Mouse (Mus musculus): ENCODE data around the gene Cenpp. TPM values are rescaled to one million over a fixed set of nuclear protein-coding genes. Genes with fewer than 3 reads are reported as not detected.
"Not testable (repeated sequence)": the region's sequence is repeated elsewhere in the genome, so short reads cannot be mapped to it uniquely, and the experiment has no call there.

The Cenpp gene
- polyA plus RNA-seq, 1 experiment from 2014 or later = 47.1 TPM

- H3K4me2 ChIP-seq (ENCODE audit: low read depth, low read length) = no peak overlapping the region
- ATAC-seq (replicated peaks; ENCODE audit: insufficient number of reproducible peaks, low FRiP score, low TSS enrichment, low read depth) (no peak), DNase-seq (ENCODE audit: low spot score) (no peak)
- H3K27ac ChIP-seq (replicated peaks; ENCODE audit: low read depth, low read length) = no peak overlapping the region
- no peak overlapping the region for H3K4me3 ChIP-seq (ENCODE audit: low read depth, low read length)
- no peaks in the 10 kb centered on the region for H3K4me1 ChIP-seq (ENCODE audit: control insufficient read depth, insufficient read depth, low read length)
- H3K36me3 ChIP-seq (replicated peaks; ENCODE audit: control insufficient read depth, insufficient read depth, low read depth, low read length) = no peaks in the 10 kb centered on the region
- H3K27me3 ChIP-seq (ENCODE audit: control insufficient read depth, insufficient read depth, low read length) = no peaks in the 10 kb centered on the region
- H3K9ac ChIP-seq (replicated peaks; ENCODE audit: low read length) = no peak overlapping the region
- H3K9me3 ChIP-seq (replicated peaks; ENCODE audit: control insufficient read depth, low read length) = no peaks in the 10 kb centered on the region
These were observed 24.4 kb downstream of the Cenpp start for GRCm38 (mm10) chr13:49628167-49628566.

- Histone ChIP-seq H3K9ac (replicated peaks; ENCODE audit: low read length) (no peak overlapping the region), H3K4me1 (ENCODE audit: control insufficient read depth, insufficient read depth, low read length) (no peaks in the 10 kb centered on the region), H3K4me3 (ENCODE audit: low read depth, low read length) (no peak overlapping the region), H3K9me3 (replicated peaks; ENCODE audit: control insufficient read depth, low read length) (no peaks in the 10 kb centered on the region), H3K4me2 (ENCODE audit: low read depth, low read length) (no peak overlapping the region), H3K27ac (replicated peaks; ENCODE audit: low read depth, low read length) (no peak overlapping the region), H3K36me3 (replicated peaks; ENCODE audit: control insufficient read depth, insufficient read depth, low read depth, low read length) (no peaks in the 10 kb centered on the region), H3K27me3 (ENCODE audit: control insufficient read depth, insufficient read depth, low read length) (no peaks in the 10 kb centered on the region)
- ATAC-seq (replicated peaks; ENCODE audit: insufficient number of reproducible peaks, low FRiP score, low TSS enrichment, low read depth) (no peak), DNase-seq (ENCODE audit: low spot score) (no peak)
- whole genome bisulfite sequencing = 91% methylated on average over 1 of the region's 1 CpGs
These were observed 29.4 kb downstream of the Cenpp start for GRCm38 (mm10) chr13:49623216-49623615.

GRCm38 (mm10) chr13:49618365-49618764 is 34.2 kb downstream of the Cenpp start:
- DNase-seq (ENCODE audit: low spot score) (no peak), ATAC-seq (replicated peaks; ENCODE audit: insufficient number of reproducible peaks, low FRiP score, low TSS enrichment, low read depth) (no peak)
- H3K9ac ChIP-seq (replicated peaks; ENCODE audit: low read length) = no peak overlapping the region
- no peaks in the 10 kb centered on the region for H3K9me3 ChIP-seq (replicated peaks; ENCODE audit: control insufficient read depth, low read length)
- H3K36me3 ChIP-seq (replicated peaks; ENCODE audit: control insufficient read depth, insufficient read depth, low read depth, low read length) = no peaks in the 10 kb centered on the region
- no peaks in the 10 kb centered on the region for H3K4me1 ChIP-seq (ENCODE audit: control insufficient read depth, insufficient read depth, low read length)
- H3K27me3 ChIP-seq (ENCODE audit: control insufficient read depth, insufficient read depth, low read length) = no peaks in the 10 kb centered on the region
- H3K4me2 ChIP-seq (ENCODE audit: low read depth, low read length) = no peak overlapping the region
- H3K4me3 ChIP-seq (ENCODE audit: low read depth, low read length) = no peak overlapping the region
- no peak overlapping the region for H3K27ac ChIP-seq (replicated peaks; ENCODE audit: low read depth, low read length)

GRCm38 (mm10) chr13:49617021-49617420 is 35.6 kb downstream of the Cenpp start:
- H3K4me1 ChIP-seq (ENCODE audit: control insufficient read depth, insufficient read depth, low read length) = no peaks in the 10 kb centered on the region
- ATAC-seq (replicated peaks; ENCODE audit: insufficient number of reproducible peaks, low FRiP score, low TSS enrichment, low read depth) = no peak
- H3K9ac ChIP-seq (replicated peaks; ENCODE audit: low read length) = no peak overlapping the region
- DNase-seq (ENCODE audit: low spot score) = no peak
- no peak overlapping the region for H3K4me3 ChIP-seq (ENCODE audit: low read depth, low read length)
- no peaks in the 10 kb centered on the region for H3K27me3 ChIP-seq (ENCODE audit: control insufficient read depth, insufficient read depth, low read length)
- H3K9me3 ChIP-seq (replicated peaks; ENCODE audit: control insufficient read depth, low read length) = no peaks in the 10 kb centered on the region
- H3K36me3 ChIP-seq (replicated peaks; ENCODE audit: control insufficient read depth, insufficient read depth, low read depth, low read length) = no peaks in the 10 kb centered on the region
- no peak overlapping the region for H3K4me2 ChIP-seq (ENCODE audit: low read depth, low read length)
- no peak overlapping the region for H3K27ac ChIP-seq (replicated peaks; ENCODE audit: low read depth, low read length)
- WGBS = 92% methylated on average over 3 of the region's 3 CpGs

- Histone ChIP-seq H3K4me2 (ENCODE audit: low read depth, low read length) (no peak overlapping the region), H3K9ac (replicated peaks; ENCODE audit: low read length) (no peak overlapping the region)
- no peak for ATAC-seq (replicated peaks; ENCODE audit: insufficient number of reproducible peaks, low FRiP score, low TSS enrichment, low read depth)
These were observed 43.8 kb downstream of the Cenpp start for GRCm38 (mm10) chr13:49608589-49609322.

GRCm38 (mm10) chr13:49607714-49608113 is 44.9 kb downstream of the Cenpp start, which contains the start of gene Ogn:
TSS of gene Ogn (plus strand) at chr13:49608046.
- Histone ChIP-seq H3K9ac (replicated peaks; ENCODE audit: low read length) (no peak within 1 kb of the TSS), H3K4me2 (ENCODE audit: low read depth, low read length) (no peak within 1 kb of the TSS), H3K36me3 (replicated peaks; ENCODE audit: control insufficient read depth, insufficient read depth, low read depth, low read length) (no peaks in the 10 kb centered on the region), H3K27ac (replicated peaks; ENCODE audit: low read depth, low read length) (no peak within 1 kb of the TSS), H3K4me3 (ENCODE audit: low read depth, low read length) (no peak within 1 kb of the TSS), H3K9me3 (replicated peaks; ENCODE audit: control insufficient read depth, low read length) (no peaks in the 10 kb centered on the region), H3K27me3 (ENCODE audit: control insufficient read depth, insufficient read depth, low read length) (no peaks in the 10 kb centered on the region), H3K4me1 (ENCODE audit: control insufficient read depth, insufficient read depth, low read length) (no peaks in the 10 kb centered on the region)
- 47% methylated on average over 4 of the region's 4 CpGs for WGBS
- ATAC-seq (replicated peaks; ENCODE audit: insufficient number of reproducible peaks, low FRiP score, low TSS enrichment, low read depth) = no peak
- peak; percentile 48 for DNase-seq (ENCODE audit: low spot score)

More at GRCm38 (mm10) chr13:49608589-49609322, 43.8 kb downstream of the Cenpp start:
- 61% methylated on average over 4 of the region's 4 CpGs for WGBS
- DNase-seq (ENCODE audit: low spot score) = no peak
- Histone ChIP-seq H3K27me3 (ENCODE audit: control insufficient read depth, insufficient read depth, low read length) (no peaks in the 10 kb centered on the region), H3K4me1 (ENCODE audit: control insufficient read depth, insufficient read depth, low read length) (no peaks in the 10 kb centered on the region), H3K4me3 (ENCODE audit: low read depth, low read length) (no peak overlapping the region), H3K9me3 (replicated peaks; ENCODE audit: control insufficient read depth, low read length) (no peaks in the 10 kb centered on the region), H3K27ac (replicated peaks; ENCODE audit: low read depth, low read length) (no peak overlapping the region), H3K36me3 (replicated peaks; ENCODE audit: control insufficient read depth, insufficient read depth, low read depth, low read length) (no peaks in the 10 kb centered on the region)

GRCm38 (mm10) chr13:49603603-49604002 is 49.0 kb downstream of the Cenpp start:
- Histone ChIP-seq H3K27me3 (ENCODE audit: control insufficient read depth, insufficient read depth, low read length) (no peaks in the 10 kb centered on the region), H3K4me3 (ENCODE audit: low read depth, low read length) (no peak overlapping the region), H3K9me3 (replicated peaks; ENCODE audit: control insufficient read depth, low read length) (no peaks in the 10 kb centered on the region), H3K4me2 (ENCODE audit: low read depth, low read length) (no peak overlapping the region), H3K9ac (replicated peaks; ENCODE audit: low read length) (no peak overlapping the region), H3K27ac (replicated peaks; ENCODE audit: low read depth, low read length) (no peak overlapping the region), H3K36me3 (replicated peaks; ENCODE audit: control insufficient read depth, insufficient read depth, low read depth, low read length) (no peaks in the 10 kb centered on the region), H3K4me1 (ENCODE audit: control insufficient read depth, insufficient read depth, low read length) (no peaks in the 10 kb centered on the region)
- ATAC-seq (replicated peaks; ENCODE audit: insufficient number of reproducible peaks, low FRiP score, low TSS enrichment, low read depth) (no peak), DNase-seq (ENCODE audit: low spot score) (no peak)

GRCm38 (mm10) chr13:49602541-49602940 is 50.0 kb downstream of the Cenpp start:
- DNase-seq (ENCODE audit: low spot score); ATAC-seq (replicated peaks; ENCODE audit: insufficient number of reproducible peaks, low FRiP score, low TSS enrichment, low read depth); H3K9ac ChIP-seq (replicated peaks; ENCODE audit: low read length); H3K36me3 ChIP-seq (replicated peaks; ENCODE audit: control insufficient read depth, insufficient read depth, low read depth, low read length); H3K4me1 ChIP-seq (ENCODE audit: control insufficient read depth, insufficient read depth, low read length); H3K27me3 ChIP-seq (ENCODE audit: control insufficient read depth, insufficient read depth, low read length); H3K27ac ChIP-seq (replicated peaks; ENCODE audit: low read depth, low read length); H3K4me3 ChIP-seq (ENCODE audit: low read depth, low read length); H3K4me2 ChIP-seq (ENCODE audit: low read depth, low read length); H3K9me3 ChIP-seq (replicated peaks; ENCODE audit: control insufficient read depth, low read length): not testable (repeated sequence)
- 71% methylated on average over 2 of the region's 2 CpGs for WGBS
